Mouse (Mus musculus): ENCODE data around the gene Slc38a11. TPM values are rescaled to one million over a fixed set of nuclear protein-coding genes. Genes with fewer than 3 reads are reported as not detected.

Slc38a11 gene
- polyA plus RNA-seq, 2 experiments, result 0.11 to 0.43 TPM

- no peaks in the 10 kb centered on the region for H3K9me3 ChIP-seq (ENCODE audit: control insufficient read depth, low read length)
- WGBS, result 65% methylated on average over 6 of the region's 6 CpGs
Measured at GRCm38 (mm10) chr2:65268731-65269130, 95.1 kb downstream of the Slc38a11 start.

DNA sequence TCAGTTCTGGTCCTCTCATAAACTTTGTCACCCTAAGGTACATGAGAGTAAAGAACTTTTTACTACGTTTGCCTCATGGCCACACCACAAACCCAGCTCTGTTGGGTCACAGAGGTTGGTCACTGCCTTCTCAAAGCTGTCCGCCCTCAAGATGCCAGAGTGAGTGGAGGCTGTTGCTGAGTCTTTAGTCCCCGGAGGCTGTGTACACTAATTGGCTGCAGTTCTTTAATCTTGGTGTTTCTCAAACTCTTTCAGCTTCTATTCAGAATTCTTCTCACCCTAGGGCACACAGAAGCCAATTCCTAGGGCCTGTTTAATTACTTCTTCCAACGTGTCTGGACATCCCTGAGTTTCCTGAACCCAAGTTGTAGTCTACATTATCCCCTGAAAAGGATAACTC lies 96.0 kb downstream of the Slc38a11 start:
- ATAC-seq (ENCODE audit: low FRiP score, low read depth), result no peak
- no peak overlapping the region for H3K4me3 ChIP-seq (replicated peaks; ENCODE audit: low read length)
- no peaks in the 10 kb centered on the region for H3K4me1 ChIP-seq (ENCODE audit: control insufficient read depth, insufficient read depth, low read length)
- no peak for TF ChIP-seq POLR2A (IDR thresholded peaks at IDR 0.05; ENCODE audit: borderline replicate concordance, extremely low read depth, insufficient read depth, insufficient read length)
- no peak for DNase-seq (ENCODE audit: low spot score)
- H3K9me3 ChIP-seq (ENCODE audit: control insufficient read depth, low read length), result no peaks in the 10 kb centered on the region
- H3K27ac ChIP-seq (replicated peaks; ENCODE audit: low read depth, low read length), result no peak overlapping the region
- no peak overlapping the region for H3K4me2 ChIP-seq (replicated peaks; ENCODE audit: low read depth, low read length, severe bottlenecking)
- no peaks in the 10 kb centered on the region for H3K27me3 ChIP-seq (ENCODE audit: control insufficient read depth, insufficient read depth, low read length)
- no peaks in the 10 kb centered on the region for H3K36me3 ChIP-seq (ENCODE audit: control insufficient read depth, insufficient read depth, low read length)
- 33% methylated on average over 4 of the region's 4 CpGs for WGBS
- no peak overlapping the region for H3K9ac ChIP-seq (ENCODE audit: low read depth, low read length, severe bottlenecking)

More at GRCm38 (mm10) chr2:65268731-65269130, 95.1 kb downstream of the Slc38a11 start:
- Histone ChIP-seq H3K36me3 (ENCODE audit: control insufficient read depth, insufficient read depth, low read length) (no peaks in the 10 kb centered on the region), H3K4me1 (ENCODE audit: control insufficient read depth, insufficient read depth, low read length) (no peaks in the 10 kb centered on the region), H3K4me3 (replicated peaks; ENCODE audit: low read length) (no peak overlapping the region), H3K4me2 (replicated peaks; ENCODE audit: low read depth, low read length, severe bottlenecking) (no peak overlapping the region), H3K27me3 (ENCODE audit: control insufficient read depth, insufficient read depth, low read length) (no peaks in the 10 kb centered on the region), H3K9ac (ENCODE audit: low read depth, low read length, severe bottlenecking) (no peak overlapping the region), H3K27ac (replicated peaks; ENCODE audit: low read depth, low read length) (no peak overlapping the region)
- DNase-seq (ENCODE audit: low spot score) (no peak), ATAC-seq (ENCODE audit: low FRiP score, low read depth) (no peak)
- TF ChIP-seq POLR2A (IDR thresholded peaks at IDR 0.05; ENCODE audit: borderline replicate concordance, extremely low read depth, insufficient read depth, insufficient read length), result no peak

- H3K36me3 ChIP-seq (ENCODE audit: control insufficient read depth, insufficient read depth, low read length), result no peaks in the 10 kb centered on the region
- no peak overlapping the region for H3K9ac ChIP-seq (ENCODE audit: low read depth, low read length, severe bottlenecking)
- H3K4me2 ChIP-seq (replicated peaks; ENCODE audit: low read depth, low read length, severe bottlenecking), result no peak overlapping the region
- H3K9me3 ChIP-seq (ENCODE audit: control insufficient read depth, low read length), result no peaks in the 10 kb centered on the region
- no peaks in the 10 kb centered on the region for H3K4me1 ChIP-seq (ENCODE audit: control insufficient read depth, insufficient read depth, low read length)
- no peak for ATAC-seq (ENCODE audit: low FRiP score, low read depth)
- H3K4me3 ChIP-seq (replicated peaks; ENCODE audit: low read length), result no peak overlapping the region
- TF ChIP-seq POLR2A (IDR thresholded peaks at IDR 0.05; ENCODE audit: borderline replicate concordance, extremely low read depth, insufficient read depth, insufficient read length), result no peak
- no peak for DNase-seq (ENCODE audit: low spot score)
- WGBS, result 84% methylated on average over 5 of the region's 5 CpGs
- H3K27me3 ChIP-seq (ENCODE audit: control insufficient read depth, insufficient read depth, low read length), result no peaks in the 10 kb centered on the region
- H3K27ac ChIP-seq (replicated peaks; ENCODE audit: low read depth, low read length), result no peak overlapping the region
Measured at GRCm38 (mm10) chr2:65266576-65267299, 97.1 kb downstream of the Slc38a11 start.

Small RNAs within 50 kb of the gene (microRNA-seq; reads per million reads assigned to microRNA genes)
- gene Mir6337, result not detected

Other genes with a start within 250 kb of the Slc38a11 start
- gene Cobll1, start 124.6 kb downstream of the Slc38a11 start, polyA plus RNA-seq (2012; rRNA removed), result 5.1 and 5.2 TPM in 2 replicates
- 3.1 and 4.3 TPM in 2 replicates for gene Cobll1, start 124.6 kb downstream of the Slc38a11 start, polyA plus RNA-seq (2014; fragmentation: Nextera tagmentation; extraction: Ambion mirVana)
- gene Scn3a, start 203.6 kb upstream of the Slc38a11 start, polyA plus RNA-seq (2012; rRNA removed), result 1.8 and 1.9 TPM in 2 replicates
- 1.7 TPM in 2 replicates for gene Scn3a, start 203.6 kb upstream of the Slc38a11 start, polyA plus RNA-seq (2014; fragmentation: Nextera tagmentation; extraction: Ambion mirVana)